In the genomic region with DNA sequence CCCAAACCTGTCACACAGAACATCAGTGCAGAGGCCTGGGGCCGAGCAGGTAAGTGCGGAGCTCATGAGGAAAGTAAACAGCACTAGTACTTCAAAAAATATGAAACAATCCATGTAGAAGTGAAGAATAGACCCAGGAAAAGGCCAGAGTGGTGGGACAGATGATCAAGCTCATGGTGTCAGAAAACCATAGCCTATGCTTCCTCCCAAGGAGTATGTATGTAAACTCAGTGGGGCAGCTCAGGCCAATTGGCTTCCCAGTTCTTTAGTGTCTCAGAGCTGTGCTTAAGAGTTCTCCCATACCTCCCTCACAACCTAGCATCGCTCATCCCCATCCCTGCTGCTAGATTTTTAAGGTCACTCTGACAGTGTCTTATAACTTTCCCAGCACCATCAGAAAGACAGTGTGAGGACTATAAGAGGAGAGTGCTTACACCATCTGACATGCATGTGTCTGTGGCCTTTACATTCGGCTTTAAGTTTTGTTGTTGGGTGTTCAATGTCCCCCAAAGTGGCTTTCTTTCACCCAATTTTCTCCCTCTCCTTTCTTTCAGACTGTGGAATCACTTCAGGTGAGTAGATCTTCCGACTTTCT, we compare ENCODE assay signal across 36 mouse cellular contexts. TPM values are rescaled to one million over a fixed set of nuclear protein-coding genes. Genes with fewer than 3 reads are reported as not detected.
DNase-seq lines count a peak whose midpoint lies in the region; ATAC-seq and TF ChIP-seq lines count a peak whose summit lies in the region.
"Had no signal": no experiment of that assay in that cellular context is flagged by ENCODE, and none has a peak within 500 bp of the region (broad histone marks: within the 10 kb centered on the region; RNA-seq: fewer than 3 reads in every experiment).

No protein-coding gene starts in this region.

- no peaks in the 10 kb centered on the region for H3K9me3 ChIP-seq in heart, postnatal 0 days (replicated peaks; ENCODE audit: control insufficient read depth, low read length)
- H3K9me3 ChIP-seq: embryonic facial prominence, embryonic 10.5 days; embryonic facial prominence, embryonic 13.5 days; forebrain, embryonic 12.5 days; forebrain, embryonic 15.5 days; G1E; hindbrain, embryonic 10.5 days; hindbrain, embryonic 13.5 days had no signal

- H3K4me1 ChIP-seq in heart, postnatal 0 days (ENCODE audit: control insufficient read depth, insufficient read depth) = no peaks in the 10 kb centered on the region
- H3K4me1 ChIP-seq: embryonic facial prominence, embryonic 13.5 days had no signal

- peak overlapping the region; percentile 15; the same call in 1 of the 2 replicates for H3K27ac ChIP-seq in heart, postnatal 0 days (ENCODE audit: low read depth)
- H3K27ac ChIP-seq: embryonic facial prominence, embryonic 10.5 days; embryonic facial prominence, embryonic 13.5 days; forebrain, embryonic 12.5 days; forebrain, embryonic 15.5 days; heart, adult 2 months; hindbrain, embryonic 10.5 days; hindbrain, embryonic 13.5 days had no signal

- no peak overlapping the region for H3K4me3 ChIP-seq in heart, postnatal 0 days (ENCODE audit: low read depth, low read length)
- H3K4me3 ChIP-seq: embryonic facial prominence, embryonic 10.5 days; embryonic facial prominence, embryonic 13.5 days; erythroblast, embryonic 14.5 days; forebrain, embryonic 12.5 days; forebrain, embryonic 15.5 days; heart, adult 2 months; hindbrain, embryonic 10.5 days; hindbrain, embryonic 13.5 days had no signal

- no peak for TF ChIP-seq CTCF in heart, postnatal 0 days (IDR thresholded peaks at IDR 0.05; ENCODE audit: low read depth)

- no peak overlapping the region; the same call in 1 of the 2 replicates for H3K4me2 ChIP-seq in heart, postnatal 0 days (ENCODE audit: low read depth, low read length)
- H3K4me2 ChIP-seq: embryonic facial prominence, embryonic 13.5 days; forebrain, embryonic 12.5 days; forebrain, embryonic 15.5 days; heart, embryonic 11.5 days; hindbrain, embryonic 13.5 days had no signal

- H3K27me3 ChIP-seq in heart, postnatal 0 days (ENCODE audit: control insufficient read depth, insufficient read depth, low read length) = peaks cover 12% of the 10 kb centered on the region; the same call in 1 of the 2 replicates
- H3K27me3 ChIP-seq: CH12.LX; forebrain, embryonic 15.5 days; Patski had no signal

- ATAC-seq in heart, postnatal 0 days (ENCODE audit: insufficient read depth, low read depth) = no peak
- ATAC-seq in megakaryocyte, adult 5-6 weeks (ENCODE audit: poor library complexity, severe bottlenecking) = 0 out of 2 replicates have a peak, but pooled peaks have one; percentile 12
- ATAC-seq: forebrain, embryonic 15.5 days; hindbrain, embryonic 16.5 days; inflammation-experienced regulatory T-cells, adult 6 months had no signal

- 80% methylated on average over 5 of the region's 5 CpGs for WGBS in heart, postnatal 0 days

- no peak for TF ChIP-seq EP300 in heart, postnatal 0 days (IDR thresholded peaks at IDR 0.05; ENCODE audit: low read depth)

- H3K36me3 ChIP-seq in heart, postnatal 0 days (replicated peaks; ENCODE audit: control insufficient read depth, insufficient read depth, low read length) = no peaks in the 10 kb centered on the region
- H3K36me3 ChIP-seq: embryonic facial prominence, embryonic 10.5 days; embryonic facial prominence, embryonic 13.5 days; forebrain, embryonic 12.5 days; forebrain, embryonic 15.5 days; G1E; hindbrain, embryonic 10.5 days; hindbrain, embryonic 13.5 days had no signal

- no peak for DNase-seq in heart, postnatal 0 days (ENCODE audit: low spot score)
- DNase-seq in heart, adult 9 months (ENCODE audit: low spot score in 2 of 2) = no peak
- peak; percentile 36 for DNase-seq in thymus, postnatal 0 days (ENCODE audit: low spot score)
- DNase-seq in thymus, postnatal 4 days = peak; percentile 57
- DNase-seq in cerebellum, postnatal 10 days = no peak
- DNase-seq in embryo, embryonic 10.5 days (ENCODE audit: low spot score) = no peak
- DNase-seq: adrenal gland, postnatal 10 days; adrenal gland, postnatal 36 days; cerebellum, adult 18-20 months; cerebellum, adult 9-10 months; cerebellum, postnatal 25 days; embryo, embryonic 11 days; gastrocnemius, postnatal 10 days; gastrocnemius, postnatal 36 days; heart, adult 2 months; heart, postnatal 10 days; heart, postnatal 36 days had no signal

- no peak overlapping the region for H3K9ac ChIP-seq in heart, postnatal 0 days (replicated peaks; ENCODE audit: low read depth, low read length)
- H3K9ac ChIP-seq: embryonic facial prominence, embryonic 13.5 days; forebrain, embryonic 12.5 days; forebrain, embryonic 15.5 days; hindbrain, embryonic 13.5 days had no signal

RNA-seq across cellular contexts. Expression of gene Prss2, which starts 25.6 kb away (rescaled TPM):
- not detected in 2 replicates for total RNA-seq in heart, postnatal 0 days (2014; rRNA removed; ENCODE audit: low replicate concordance)
- polyA plus RNA-seq in heart, postnatal 0 days (2015; fragmentation: Nextera tagmentation; extraction: Ambion mirVana) = not detected in 2 replicates
- total RNA-seq in megakaryocyte, adult 5-6 weeks (2015) = 0.41 TPM in 1 of 2 replicates, not detected in the other
- not detected in 2 replicates for total RNA-seq in megakaryocyte, adult 5-6 weeks (2017)
- polyA plus RNA-seq in thymus, postnatal 0 days (2015; fragmentation: Nextera tagmentation; extraction: Ambion mirVana) = 3.6 and 4.7 TPM in 2 replicates
- total RNA-seq: adrenal gland, adult 18-20 months; adrenal gland, postnatal 10 days; adrenal gland, postnatal 36 days; CH12.LX; common myeloid progenitor, adult 5-6 weeks; G1E; gastrocnemius, adult 18-20 months; gastrocnemius, postnatal 10 days; gastrocnemius, postnatal 36 days; granulocyte monocyte progenitor cell, adult 5-6 weeks; heart, adult 2 months; heart, postnatal 10 days; heart, postnatal 36 days had no signal
- polyA plus RNA-seq: embryonic facial prominence, embryonic 10.5 days; embryonic facial prominence, embryonic 13.5 days; erythroblast, embryonic 14.5 days; forebrain, embryonic 12.5 days; forebrain, embryonic 15.5 days; G1E; heart, adult 2 months; heart, embryonic 11.5 days; heart, embryonic 14.5 days; hindbrain, embryonic 10.5 days; hindbrain, embryonic 13.5 days; hindbrain, embryonic 16.5 days; Patski had no signal

RNA-seq across cellular contexts. Expression of gene Ephb6, which starts 58.1 kb away (rescaled TPM):
- total RNA-seq in heart, postnatal 0 days (2014; rRNA removed; ENCODE audit: low replicate concordance) = 2.1 and 5.6 TPM in 2 replicates
- polyA plus RNA-seq in heart, postnatal 0 days (2015; fragmentation: Nextera tagmentation; extraction: Ambion mirVana) = 1.8 and 2.3 TPM in 2 replicates
- 0.67 and 1.3 TPM in 2 replicates for total RNA-seq in megakaryocyte, adult 5-6 weeks (2015)
- total RNA-seq in megakaryocyte, adult 5-6 weeks (2017) = 1.2 and 2.0 TPM in 2 replicates
- 81.3 and 84.2 TPM in 2 replicates for polyA plus RNA-seq in thymus, postnatal 0 days (2015; fragmentation: Nextera tagmentation; extraction: Ambion mirVana)
- total RNA-seq: CH12.LX had no signal

Comparison
In these comparisons a context has a peak if more than half of its experiments do, and no peak if none do; other contexts are left out.
1. DNase-seq: peak in thymus, postnatal 0 days (single experiment) and thymus, postnatal 4 days (single experiment); none in heart, postnatal 0 days (single experiment), heart, adult 9 months (0 of 2), cerebellum, postnatal 10 days (0 of 2) and embryo, embryonic 10.5 days (single experiment).